Mouse (Mus musculus) neural tube, embryonic 14.5 days (tissue): ENCODE data around the gene Nrip3. TPM values are rescaled to one million over a fixed set of nuclear protein-coding genes. Genes with fewer than 3 reads are reported as not detected.

Experiments used
- ATAC-seq: fragments of 200-750 bp; cut with Nextera tagmentation; 2 replicates; pipeline ENCODE4 v1.8.0; 2017; ENCODE audit warnings: low read depth, mild to moderate bottlenecking, moderate TSS enrichment, moderate library complexity
- H3K27ac ChIP-seq: fragments of 300-500 bp; sonication (generic); 2 replicates; pipeline ENCODE4 v1.5.1; 2014; ENCODE audit warnings: low read depth, mild to moderate bottlenecking, control low read depth, low read length, moderate library complexity, mixed read lengths
- H3K27me3 ChIP-seq: fragments of 300-500 bp; sonication (generic); 2 replicates; pipeline ENCODE4 v1.6.1; 2014; ENCODE audit warnings: low read length; ENCODE audit not compliant: control insufficient read depth, insufficient read depth
- H3K36me3 ChIP-seq: fragments of 300-500 bp; sonication (generic); 2 replicates; pipeline ENCODE4 v1.6.1; 2014; ENCODE audit warnings: low read length, mixed read lengths; ENCODE audit not compliant: control insufficient read depth, insufficient read depth
- H3K4me1 ChIP-seq: fragments of 300-500 bp; sonication (generic); 2 replicates; pipeline ENCODE4 v1.6.1; 2014; ENCODE audit warnings: low read length; ENCODE audit not compliant: control insufficient read depth, insufficient read depth
- H3K4me2 ChIP-seq: fragments of 300-500 bp; sonication (generic); 2 replicates; pipeline ENCODE4 v1.6.1; 2014; ENCODE audit warnings: mild to moderate bottlenecking, low read depth, low read length, control low read depth
- H3K4me3 ChIP-seq: fragments of 300-500 bp; sonication (generic); 2 replicates; pipeline ENCODE4 v1.5.1; 2014; ENCODE audit warnings: low read depth, low read length, control low read depth, mixed read lengths
- H3K9ac ChIP-seq: fragments of 300-500 bp; sonication (generic); replicated peaks from 2 replicates; pipeline ENCODE4 v1.6.1; 2014; ENCODE audit warnings: low read depth, mild to moderate bottlenecking, control low read depth, low read length, mixed read lengths
- H3K9me3 ChIP-seq: fragments of 300-500 bp; sonication (generic); 2 replicates; pipeline ENCODE4 v1.6.1; 2016; ENCODE audit warnings: low read length; ENCODE audit not compliant: control insufficient read depth
- WGBS: fragments of 180-500 bp; shearing (Covaris S2); extraction: QIAGEN DNeasy Blood & Tissue Kit; methylation state at CpG from one replicate; pipeline ENCODE4 v1.1.7; 2014; 5-methylcytosine and 5-hydroxymethylcytosine counted together
- polyA plus RNA-seq: library from polyadenylated mRNA; unstranded; fragments of >200 nt; fragmentation: Nextera tagmentation; extraction: Ambion mirVana; gene quantifications from 2 replicates; pipeline ENCODE4 v1.2.1, GENCODE M21; 2014

Nrip3 gene
- polyA plus RNA-seq, 1 experiment from 2014 or later = 17.0 TPM

DNA sequence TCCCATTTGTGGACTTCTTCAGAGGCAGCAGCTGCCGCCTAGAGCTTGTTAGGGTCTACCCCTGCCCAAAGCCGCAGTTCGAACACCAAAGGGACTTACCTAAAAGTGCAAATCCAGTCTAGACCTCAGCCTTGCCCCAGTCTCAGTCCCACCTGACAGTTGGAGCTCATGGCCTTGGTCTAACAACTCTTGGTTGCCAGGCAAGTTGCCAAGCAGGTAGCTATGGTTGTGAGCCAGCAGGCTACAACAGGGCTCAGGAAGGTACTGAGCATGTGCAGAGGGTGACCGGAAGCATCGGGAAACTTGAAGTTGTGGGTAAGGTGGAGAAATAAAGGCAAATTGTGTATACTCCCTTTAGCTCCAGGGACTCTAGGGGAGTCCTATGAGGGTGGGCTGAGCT lies 58.1 kb downstream of the Nrip3 start, which contains the start of gene BC051019:
BC051019 (minus strand) TSS at position 154 of the 400 bp plus-strand sequence.
- Histone ChIP-seq H3K4me1 (no peaks in the 10 kb centered on the region), H3K36me3 (no peaks in the 10 kb centered on the region), H3K9me3 (no peaks in the 10 kb centered on the region), H3K4me2 (no peak within 1 kb of the TSS), H3K9ac (no peak within 1 kb of the TSS), H3K27me3 (no peaks in the 10 kb centered on the region), H3K4me3 (no peak within 1 kb of the TSS), H3K27ac (no peak within 1 kb of the TSS)
- 93% methylated on average over 5 of the region's 5 CpGs for WGBS
- ATAC-seq = no peak

DNA sequence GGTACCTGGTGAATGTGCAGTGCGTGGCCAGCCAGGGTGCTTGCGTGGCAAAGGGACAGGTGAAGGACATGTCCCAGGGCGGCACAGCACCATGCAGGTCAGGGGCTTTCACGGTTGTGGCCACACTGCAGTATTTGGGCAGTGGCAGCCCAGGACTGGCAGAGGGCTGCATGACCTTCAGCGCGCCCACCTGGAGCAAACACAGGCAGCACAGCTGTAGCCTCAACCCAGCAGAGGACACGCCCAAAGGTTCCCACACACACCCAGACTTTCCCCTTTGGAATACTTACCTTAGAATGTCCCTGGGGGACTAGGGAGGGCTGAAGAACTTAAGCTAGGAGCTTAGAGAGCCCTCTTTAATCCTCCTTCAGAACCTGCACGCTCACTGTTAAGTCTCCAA lies 58.7 kb downstream of the Nrip3 start:
- H3K4me2 ChIP-seq = no peak overlapping the region
- ATAC-seq = no peak
- H3K9me3 ChIP-seq = no peaks in the 10 kb centered on the region
- H3K4me3 ChIP-seq = no peak overlapping the region
- WGBS = 96% methylated on average over 8 of the region's 8 CpGs
- H3K27ac ChIP-seq = no peak overlapping the region
- no peak overlapping the region for H3K9ac ChIP-seq
- H3K36me3 ChIP-seq = no peaks in the 10 kb centered on the region
- no peaks in the 10 kb centered on the region for H3K27me3 ChIP-seq
- no peaks in the 10 kb centered on the region for H3K4me1 ChIP-seq

DNA sequence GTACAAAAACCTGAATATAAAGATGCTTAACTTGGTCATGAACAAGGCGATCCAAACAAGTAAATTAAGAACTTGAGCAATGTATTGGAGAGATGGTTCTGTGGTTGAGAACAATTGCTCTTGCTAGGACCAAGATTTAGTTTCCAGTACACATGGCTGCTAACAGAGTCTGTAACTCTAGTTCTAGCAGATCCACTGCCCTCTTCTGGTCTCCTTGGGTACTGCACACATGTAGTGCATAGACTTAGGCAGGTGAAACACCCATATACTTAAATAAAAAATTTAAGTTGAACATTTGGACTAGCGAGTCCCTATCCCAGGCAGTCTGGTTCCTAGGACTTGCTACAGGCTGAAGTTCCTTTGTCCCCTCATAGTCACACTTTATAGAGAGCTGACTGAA lies 59.2 kb downstream of the Nrip3 start:
- no peak overlapping the region for H3K9ac ChIP-seq
- no peaks in the 10 kb centered on the region for H3K4me1 ChIP-seq
- no peak overlapping the region for H3K4me2 ChIP-seq
- no peak overlapping the region for H3K27ac ChIP-seq
- H3K36me3 ChIP-seq = no peaks in the 10 kb centered on the region
- ATAC-seq = no peak
- 99% methylated on average over 2 of the region's 2 CpGs for WGBS
- no peaks in the 10 kb centered on the region for H3K9me3 ChIP-seq
- no peaks in the 10 kb centered on the region for H3K27me3 ChIP-seq
- H3K4me3 ChIP-seq = no peak overlapping the region

DNA sequence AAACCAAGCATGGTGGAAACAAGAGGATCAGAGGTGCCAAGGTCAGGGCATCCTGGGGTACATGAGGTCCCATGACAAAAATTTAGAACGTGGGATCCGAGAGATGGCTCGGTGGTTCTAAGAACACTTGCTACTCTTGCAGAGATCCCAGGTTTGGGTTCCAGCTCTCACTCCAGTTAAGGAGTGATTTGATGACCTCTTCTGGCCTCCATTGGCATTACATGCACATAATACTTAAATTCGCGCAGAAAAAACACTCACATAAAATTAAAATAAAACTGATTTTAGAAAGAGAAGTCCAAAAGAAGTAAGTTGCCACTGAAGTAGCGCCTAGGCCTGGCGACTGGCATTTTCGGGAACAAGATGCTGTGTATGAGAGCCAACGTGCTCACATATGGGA lies 62.5 kb downstream of the Nrip3 start:
- no peak overlapping the region for H3K9ac ChIP-seq
- no peak overlapping the region for H3K27ac ChIP-seq
- ATAC-seq = no peak
- no peaks in the 10 kb centered on the region for H3K36me3 ChIP-seq
- no peaks in the 10 kb centered on the region for H3K4me1 ChIP-seq
- H3K27me3 ChIP-seq = no peaks in the 10 kb centered on the region
- WGBS = 76% methylated on average over 9 of the region's 9 CpGs
- H3K4me2 ChIP-seq = no peak overlapping the region
- no peaks in the 10 kb centered on the region for H3K9me3 ChIP-seq
- H3K4me3 ChIP-seq = no peak overlapping the region

DNA sequence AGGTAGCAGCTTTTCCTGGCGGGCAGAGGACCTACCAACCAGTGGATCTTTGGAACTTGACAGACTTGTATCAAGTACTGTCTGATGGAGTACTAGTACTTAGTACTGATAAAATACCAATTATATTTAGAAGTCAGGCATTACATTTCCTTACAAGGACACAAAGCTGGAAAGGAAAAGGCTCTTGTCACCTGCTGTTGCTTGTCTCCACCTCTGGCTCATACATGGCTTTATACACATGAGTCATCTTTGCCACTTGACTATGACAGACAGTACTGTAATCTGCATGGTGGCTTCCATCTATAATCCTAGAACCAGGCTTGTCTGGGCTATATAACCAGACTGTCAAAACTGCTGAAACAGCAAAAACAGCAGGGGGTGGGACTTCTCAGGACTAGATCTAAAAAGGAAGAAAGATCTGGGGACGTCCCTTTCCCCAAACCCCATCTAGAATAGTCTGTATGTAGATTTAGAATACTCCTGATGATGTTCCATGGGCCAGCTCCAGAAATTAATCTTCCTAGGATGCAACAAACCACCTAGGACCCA lies 68.3 kb downstream of the Nrip3 start:
- Histone ChIP-seq H3K9ac (no peak overlapping the region), H3K4me3 (no peak overlapping the region), H3K27me3 (no peaks in the 10 kb centered on the region), H3K36me3 (no peaks in the 10 kb centered on the region; the same call in 1 of the 2 replicates), H3K4me1 (no peaks in the 10 kb centered on the region), H3K4me2 (no peak overlapping the region), H3K9me3 (no peaks in the 10 kb centered on the region), H3K27ac (no peak overlapping the region)
- no peak for ATAC-seq
- 83% methylated on average over 2 of the region's 2 CpGs for WGBS

DNA sequence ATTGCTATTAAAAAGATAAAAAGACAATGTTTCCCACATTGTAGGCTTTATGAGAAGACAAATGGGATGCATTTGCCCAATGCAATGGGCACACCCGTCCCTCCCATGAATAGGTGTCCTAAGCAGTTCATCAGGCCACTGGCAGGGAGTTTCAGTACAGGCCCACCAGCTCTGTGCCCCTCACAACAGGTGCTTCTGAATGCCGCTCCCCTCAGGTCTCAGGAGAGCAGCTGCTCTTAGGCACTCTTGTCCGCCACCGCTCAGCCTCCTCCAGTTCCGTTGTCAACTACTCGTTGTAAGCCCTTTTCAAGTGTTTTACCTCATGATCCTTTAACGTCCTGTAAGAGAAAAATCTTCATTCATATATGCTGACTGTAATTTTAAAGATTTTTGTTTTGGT lies 69.6 kb downstream of the Nrip3 start:
- H3K4me1 ChIP-seq = no peaks in the 10 kb centered on the region
- no peak overlapping the region for H3K4me2 ChIP-seq
- no peak for ATAC-seq
- H3K36me3 ChIP-seq = no peaks in the 10 kb centered on the region; the same call in 1 of the 2 replicates
- H3K9me3 ChIP-seq = no peaks in the 10 kb centered on the region
- no peak overlapping the region for H3K9ac ChIP-seq
- H3K27me3 ChIP-seq = no peaks in the 10 kb centered on the region
- no peak overlapping the region for H3K27ac ChIP-seq
- H3K4me3 ChIP-seq = no peak overlapping the region
- 84% methylated on average over 7 of the region's 7 CpGs for WGBS

DNA sequence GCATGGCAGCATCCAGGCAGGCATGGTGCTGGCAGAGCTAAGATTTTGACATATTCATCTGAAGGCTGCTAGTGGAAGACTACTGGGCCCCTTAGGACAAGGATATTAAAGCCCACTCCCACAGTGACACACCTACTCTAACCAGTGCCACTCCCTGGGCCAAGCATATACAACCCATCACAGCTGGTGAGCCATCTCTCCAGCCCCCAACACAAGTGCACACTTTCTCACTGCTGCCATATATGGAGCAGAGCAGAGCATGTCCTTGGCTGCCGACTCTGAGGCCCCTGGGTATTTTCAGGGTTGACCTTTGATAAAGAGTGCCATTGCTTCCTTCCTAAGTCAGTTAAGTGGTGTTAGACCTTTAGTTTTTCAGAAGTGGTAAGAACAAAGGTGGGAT lies 71.8 kb downstream of the Nrip3 start:
- no peak for ATAC-seq
- no peaks in the 10 kb centered on the region for H3K27me3 ChIP-seq
- H3K4me3 ChIP-seq = no peak overlapping the region
- H3K9ac ChIP-seq = no peak overlapping the region
- H3K9me3 ChIP-seq = no peaks in the 10 kb centered on the region
- no peak overlapping the region for H3K27ac ChIP-seq
- H3K4me2 ChIP-seq = no peak overlapping the region
- H3K4me1 ChIP-seq = no peaks in the 10 kb centered on the region
- H3K36me3 ChIP-seq = no peaks in the 10 kb centered on the region; the same call in 1 of the 2 replicates
- WGBS = 76% methylated on average over 1 of the region's 1 CpGs

DNA sequence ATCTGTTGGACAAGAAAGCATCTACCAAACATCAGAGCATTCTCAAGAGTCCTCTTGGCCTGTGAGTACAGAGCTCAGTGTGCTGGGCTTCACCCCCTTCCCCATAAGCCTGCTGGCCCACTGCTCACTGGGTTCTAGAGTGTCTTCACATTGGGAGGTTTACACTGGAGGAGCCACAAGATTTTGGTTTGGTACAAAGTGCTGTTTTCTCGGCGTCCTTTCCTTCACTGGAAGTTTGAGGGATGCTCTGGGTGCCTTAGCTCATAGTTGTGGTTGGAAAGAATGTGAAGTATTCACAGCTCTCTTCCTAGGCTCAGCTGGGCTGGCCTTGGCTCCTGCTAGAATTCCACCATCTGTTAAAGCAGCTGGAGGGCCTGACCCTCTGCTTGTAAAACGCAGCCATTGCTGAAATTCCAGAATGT lies 72.9 kb downstream of the Nrip3 start:
- no peak overlapping the region for H3K9ac ChIP-seq
- no peak overlapping the region for H3K4me3 ChIP-seq
- no peaks in the 10 kb centered on the region for H3K9me3 ChIP-seq
- H3K4me2 ChIP-seq = no peak overlapping the region
- H3K27ac ChIP-seq = no peak overlapping the region
- no peaks in the 10 kb centered on the region for H3K4me1 ChIP-seq
- H3K27me3 ChIP-seq = no peaks in the 10 kb centered on the region
- ATAC-seq = no peak
- H3K36me3 ChIP-seq = no peaks in the 10 kb centered on the region; the same call in 1 of the 2 replicates
- 72% methylated on average over 3 of the region's 3 CpGs for WGBS
